Mouse (Mus musculus): ENCODE data around the gene Ttc6. TPM values are rescaled to one million over a fixed set of nuclear protein-coding genes. Genes with fewer than 3 reads are reported as not detected.

Ttc6 gene
- polyA plus RNA-seq, 1 experiment from 2014 or later: 0.17 TPM

GRCm38 (mm10) chr12:57545371-57546241 lies 18.3 kb upstream of the Ttc6 start:
- no peak for DNase-seq (ENCODE audit: low spot score)

- DNase-seq (ENCODE audit: low spot score): no peak
Observed at GRCm38 (mm10) chr12:57546415-57547201, 17.3 kb upstream of the Ttc6 start, which contains the start of gene Foxa1. TSS of gene Foxa1 (minus strand) at chr12:57546916.

GRCm38 (mm10) chr12:57547890-57548289 lies 16.0 kb upstream of the Ttc6 start:
- no peak for DNase-seq (ENCODE audit: low spot score)

GRCm38 (mm10) chr12:57548352-57548980 lies 15.4 kb upstream of the Ttc6 start:
- no peak for DNase-seq (ENCODE audit: low spot score)

- no peak for DNase-seq (ENCODE audit: low spot score)
Observed at GRCm38 (mm10) chr12:57548981-57549666, 14.8 kb upstream of the Ttc6 start.

GRCm38 (mm10) chr12:57549667-57550160 lies 14.2 kb upstream of the Ttc6 start:
- DNase-seq (ENCODE audit: low spot score): no peak

GRCm38 (mm10) chr12:57550181-57550808 lies 13.6 kb upstream of the Ttc6 start:
- no peak for DNase-seq (ENCODE audit: low spot score)

- DNase-seq (ENCODE audit: low spot score): no peak
Observed at GRCm38 (mm10) chr12:57550881-57551280, 13.0 kb upstream of the Ttc6 start.

- DNase-seq (ENCODE audit: low spot score): no peak
Observed at GRCm38 (mm10) chr12:57552286-57552685, 11.6 kb upstream of the Ttc6 start.

- DNase-seq (ENCODE audit: low spot score): no peak
Observed at GRCm38 (mm10) chr12:57554091-57554490, 9.8 kb upstream of the Ttc6 start.

GRCm38 (mm10) chr12:57571773-57572172 lies 7.9 kb downstream of the Ttc6 start:
- no peak for DNase-seq (ENCODE audit: low spot score)

GRCm38 (mm10) chr12:57572415-57572814 lies 8.5 kb downstream of the Ttc6 start:
- DNase-seq (ENCODE audit: low spot score): no peak

- DNase-seq (ENCODE audit: low spot score): no peak
Observed at GRCm38 (mm10) chr12:57575931-57576628, 12.2 kb downstream of the Ttc6 start.

GRCm38 (mm10) chr12:57607624-57608023 lies 43.7 kb downstream of the Ttc6 start:
- no peak for DNase-seq (ENCODE audit: low spot score)

GRCm38 (mm10) chr12:57615137-57615536 lies 51.2 kb downstream of the Ttc6 start:
- DNase-seq (ENCODE audit: low spot score): no peak

- no peak for DNase-seq (ENCODE audit: low spot score)
Observed at GRCm38 (mm10) chr12:57622030-57622429, 58.1 kb downstream of the Ttc6 start.

- DNase-seq (ENCODE audit: low spot score): no peak
Observed at GRCm38 (mm10) chr12:57623264-57623663, 59.4 kb downstream of the Ttc6 start.

GRCm38 (mm10) chr12:57624011-57624608 lies 60.2 kb downstream of the Ttc6 start:
- no peak for DNase-seq (ENCODE audit: low spot score)

GRCm38 (mm10) chr12:57650011-57650410 lies 86.1 kb downstream of the Ttc6 start:
- DNase-seq (ENCODE audit: low spot score): no peak
